Mouse (Mus musculus) kidney, postnatal 0 days (tissue): ENCODE data around the gene 2310011J03Rik. TPM values are rescaled to one million over a fixed set of nuclear protein-coding genes. Genes with fewer than 3 reads are reported as not detected.

ENCODE experiments used
- ATAC-seq: fragments of 200-750 bp; cut with Nextera tagmentation; replicated peaks from 2 replicates; pipeline ENCODE4 v1.8.0; 2017; ENCODE audit warnings: low read depth, moderate number of reproducible peaks, moderate TSS enrichment, moderate library complexity; ENCODE audit not compliant: low FRiP score
- DNase-seq: peaks from one replicate; pipeline ENCODE4 v3.0.0-alpha.2; 2016; ENCODE audit warnings: low spot score
- H3K27ac ChIP-seq: fragments of 300-500 bp; sonication (generic); 2 replicates; pipeline ENCODE4 v1.5.1; 2014; ENCODE audit warnings: mild to moderate bottlenecking
- H3K27me3 ChIP-seq: fragments of 300-500 bp; sonication (generic); 2 replicates; pipeline ENCODE4 v1.6.1; 2014; ENCODE audit warnings: low read length, mixed read lengths; ENCODE audit not compliant: insufficient read depth
- H3K36me3 ChIP-seq: fragments of 300-500 bp; sonication (generic); 2 replicates; pipeline ENCODE4 v1.6.1; 2014; ENCODE audit warnings: low read length, mixed read lengths; ENCODE audit not compliant: insufficient read depth
- H3K4me1 ChIP-seq: fragments of 300-500 bp; sonication (generic); replicated peaks from 2 replicates; pipeline ENCODE4 v1.6.1; 2014; ENCODE audit warnings: antibody characterized with exemption, low read length, mixed read lengths; ENCODE audit not compliant: insufficient read depth
- H3K4me2 ChIP-seq: fragments of 300-500 bp; sonication (generic); 2 replicates; pipeline ENCODE4 v1.6.1; 2014; ENCODE audit warnings: mild to moderate bottlenecking, low read length, moderate library complexity, mixed read lengths
- H3K4me3 ChIP-seq: fragments of 300-500 bp; sonication (generic); replicated peaks from 2 replicates; pipeline ENCODE4 v1.5.1; 2014; ENCODE audit warnings: low read depth, low read length
- H3K9ac ChIP-seq: fragments of 300-500 bp; sonication (generic); 2 replicates; pipeline ENCODE4 v1.6.1; 2014; ENCODE audit warnings: low read depth, low read length
- H3K9me3 ChIP-seq: fragments of 300-500 bp; sonication (generic); replicated peaks from 2 replicates; pipeline ENCODE4 v1.6.1; 2016; ENCODE audit warnings: low read length, inconsistent platforms, mixed read lengths
- CTCF ChIP-seq: IDR thresholded peaks from 2 replicates; pipeline ENCODE4 v1.5.1; 2016; ENCODE audit warnings: antibody characterized with exemption, low read depth, mild to moderate bottlenecking, moderate library complexity
- WGBS: fragments of 180-500 bp; shearing (Covaris S2); extraction: QIAGEN DNeasy Blood & Tissue Kit; methylation state at CpG from one replicate; pipeline ENCODE4 v1.1.7; 2014; 5-methylcytosine and 5-hydroxymethylcytosine counted together
- polyA plus RNA-seq: library from polyadenylated mRNA; unstranded; fragments of >200 nt; fragmentation: Nextera tagmentation; extraction: Ambion mirVana; gene quantifications from 2 replicates; pipeline ENCODE4 v1.2.1, GENCODE M21; 2015

2310011J03Rik gene
- polyA plus RNA-seq: 52.2 and 53.6 TPM in 2 replicates

DNA sequence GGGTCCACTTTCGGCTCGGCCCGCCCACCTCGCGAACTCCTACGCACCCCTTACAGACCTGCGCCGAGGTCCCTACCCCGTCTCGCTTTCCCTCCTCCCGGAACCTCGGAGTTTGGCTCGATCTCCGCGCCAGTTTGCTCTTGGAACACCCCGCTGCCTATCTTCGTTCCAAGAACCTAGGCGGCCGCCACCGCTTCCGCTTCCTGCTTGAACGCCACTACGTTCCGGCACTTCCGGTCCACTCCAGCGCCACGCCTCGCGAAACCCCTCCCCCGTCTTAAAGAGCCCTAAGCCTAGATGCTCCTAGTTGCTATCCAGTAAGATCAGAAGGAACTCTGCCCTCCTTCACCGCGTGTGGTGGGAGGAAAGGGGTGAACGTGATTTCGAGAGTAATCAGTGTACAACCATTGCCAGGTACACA is at the start of gene 2310011J03Rik:
Gene 2310011J03Rik (minus strand): TSS at position 198 of the 421 bp plus-strand sequence.
- H3K9ac ChIP-seq: peak within 1 kb of the TSS; percentile 79
- under 1% methylated on average over 34 of the region's 34 CpGs for WGBS
- H3K4me1 ChIP-seq: peaks cover 20% of the 10 kb centered on the region
- no peaks in the 10 kb centered on the region for H3K9me3 ChIP-seq
- ATAC-seq: peak; percentile 23
- peak; percentile 98 for DNase-seq
- H3K4me3 ChIP-seq: peak within 1 kb of the TSS; percentile 73
- peaks cover 3% of the 10 kb centered on the region; the same call in 1 of the 2 replicates for H3K36me3 ChIP-seq
- H3K27ac ChIP-seq: peak within 1 kb of the TSS; percentile 76
- TF ChIP-seq CTCF: no peak
- H3K4me2 ChIP-seq: peak within 1 kb of the TSS; percentile 68
- H3K27me3 ChIP-seq: peaks cover 14% of the 10 kb centered on the region; the same call in 1 of the 2 replicates

DNA sequence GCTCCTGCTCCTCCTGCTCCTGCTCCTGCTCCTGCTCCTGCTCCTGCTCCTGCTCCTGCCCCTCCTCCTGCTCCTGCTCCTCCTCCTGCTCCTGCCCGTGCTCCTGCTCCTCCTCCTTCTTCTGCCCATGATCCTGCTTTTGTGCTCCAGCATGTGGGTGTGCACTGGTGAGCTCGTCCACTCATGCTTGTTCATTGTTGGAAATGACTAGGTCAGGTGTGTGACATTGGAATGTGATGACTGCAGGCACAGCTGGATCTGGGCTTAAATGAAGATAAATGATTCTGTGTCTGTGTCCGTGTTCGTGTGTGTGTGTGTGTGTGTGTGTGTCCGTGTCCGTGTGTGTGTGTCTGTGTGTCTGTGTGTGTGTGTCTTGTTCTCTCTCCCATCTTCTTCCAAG is 48.1 kb upstream of the 2310011J03Rik start:
- TF ChIP-seq CTCF: no peak
- Histone ChIP-seq H3K9me3 (no peaks in the 10 kb centered on the region), H3K9ac (no peak overlapping the region), H3K27me3 (no peaks in the 10 kb centered on the region), H3K4me1 (no peaks in the 10 kb centered on the region), H3K4me3 (no peak overlapping the region), H3K4me2 (no peak overlapping the region), H3K27ac (no peak overlapping the region), H3K36me3 (no peaks in the 10 kb centered on the region)
- no peak for DNase-seq
- WGBS: 92% methylated on average over 6 of the region's 6 CpGs
- no peak for ATAC-seq

DNA sequence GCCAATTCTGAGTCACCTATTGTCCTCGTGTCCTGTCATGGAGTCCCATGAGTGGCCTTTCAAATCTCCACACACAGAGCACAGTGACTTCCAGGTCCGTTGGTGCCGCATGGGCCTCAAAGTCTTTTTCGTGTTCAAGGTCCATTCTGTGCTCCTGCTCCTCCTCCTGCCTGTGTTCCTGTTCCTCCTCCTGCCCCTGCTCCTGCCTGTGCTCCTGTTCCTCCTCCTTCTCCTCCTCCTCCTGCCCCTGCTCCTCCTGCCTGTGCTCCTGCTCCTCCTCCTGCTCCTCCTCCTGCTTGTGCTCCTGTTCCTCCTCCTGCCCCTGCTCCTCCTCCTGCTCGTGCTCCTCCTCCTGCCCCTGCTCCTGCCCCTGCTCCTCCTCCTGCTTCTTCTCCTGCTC is 47.6 kb upstream of the 2310011J03Rik start:
- ATAC-seq: no peak
- no peaks in the 10 kb centered on the region for H3K9me3 ChIP-seq
- H3K27ac ChIP-seq: no peak overlapping the region
- no peaks in the 10 kb centered on the region for H3K36me3 ChIP-seq
- H3K9ac ChIP-seq: no peak overlapping the region
- no peaks in the 10 kb centered on the region for H3K4me1 ChIP-seq
- H3K4me2 ChIP-seq: no peak overlapping the region
- WGBS: 31% methylated on average over 5 of the region's 5 CpGs
- DNase-seq: no peak
- no peak for TF ChIP-seq CTCF
- H3K27me3 ChIP-seq: no peaks in the 10 kb centered on the region
- H3K4me3 ChIP-seq: no peak overlapping the region

DNA sequence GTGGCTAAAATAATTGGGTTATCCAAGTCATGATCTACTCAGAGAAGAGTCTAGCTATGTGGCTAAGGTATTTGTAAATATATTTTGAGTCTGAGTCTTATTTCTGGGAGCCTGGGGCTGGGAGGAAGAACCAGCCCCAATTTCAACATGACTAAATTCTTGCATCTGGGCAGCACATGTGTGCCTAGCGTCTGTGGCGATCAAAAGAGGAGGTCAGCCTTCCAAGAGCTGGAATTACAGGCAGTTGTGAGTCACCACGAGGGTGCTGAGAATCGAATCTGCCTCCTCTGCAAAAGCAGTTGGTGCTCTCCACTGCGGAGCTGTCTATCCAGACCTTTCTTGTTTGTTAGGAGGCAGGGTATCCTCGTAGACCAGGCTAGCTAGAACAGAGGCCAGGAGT is 45.4 kb upstream of the 2310011J03Rik start:
- ATAC-seq: no peak
- no peaks in the 10 kb centered on the region for H3K36me3 ChIP-seq
- no peak overlapping the region for H3K4me2 ChIP-seq
- H3K27ac ChIP-seq: no peak overlapping the region
- 71% methylated on average over 6 of the region's 6 CpGs for WGBS
- no peak for TF ChIP-seq CTCF
- no peak for DNase-seq
- no peak overlapping the region for H3K4me3 ChIP-seq
- no peaks in the 10 kb centered on the region for H3K4me1 ChIP-seq
- no peak overlapping the region for H3K9ac ChIP-seq
- H3K9me3 ChIP-seq: no peaks in the 10 kb centered on the region
- H3K27me3 ChIP-seq: no peaks in the 10 kb centered on the region

DNA sequence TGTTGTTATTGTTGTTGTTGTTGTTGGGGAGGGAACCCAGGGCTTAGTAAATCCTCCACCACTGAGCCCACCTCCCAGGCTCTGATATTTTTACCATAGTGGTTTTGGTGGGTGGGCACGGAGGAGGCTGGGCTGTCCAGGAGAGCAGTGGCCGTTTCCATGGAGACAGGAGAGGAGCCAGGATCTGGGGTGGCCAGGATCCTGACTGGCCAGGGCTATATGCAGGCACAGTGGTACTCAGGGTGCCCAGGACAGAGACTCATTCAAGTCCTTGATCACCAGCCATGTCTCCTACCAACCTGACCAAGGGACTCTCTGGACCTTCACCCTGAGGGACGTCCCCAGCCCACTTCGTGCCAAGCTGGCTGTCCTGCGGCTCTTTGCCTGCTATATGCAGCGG is 43.4 kb upstream of the 2310011J03Rik start:
- H3K9me3 ChIP-seq: no peaks in the 10 kb centered on the region
- H3K36me3 ChIP-seq: no peaks in the 10 kb centered on the region
- H3K4me1 ChIP-seq: no peaks in the 10 kb centered on the region
- no peaks in the 10 kb centered on the region for H3K27me3 ChIP-seq
- H3K9ac ChIP-seq: no peak overlapping the region
- DNase-seq (no peak), ATAC-seq (no peak)
- H3K4me2 ChIP-seq: no peak overlapping the region
- H3K4me3 ChIP-seq: no peak overlapping the region
- no peak overlapping the region for H3K27ac ChIP-seq
- 25% methylated on average over 6 of the region's 6 CpGs for WGBS
- no peak for TF ChIP-seq CTCF

DNA sequence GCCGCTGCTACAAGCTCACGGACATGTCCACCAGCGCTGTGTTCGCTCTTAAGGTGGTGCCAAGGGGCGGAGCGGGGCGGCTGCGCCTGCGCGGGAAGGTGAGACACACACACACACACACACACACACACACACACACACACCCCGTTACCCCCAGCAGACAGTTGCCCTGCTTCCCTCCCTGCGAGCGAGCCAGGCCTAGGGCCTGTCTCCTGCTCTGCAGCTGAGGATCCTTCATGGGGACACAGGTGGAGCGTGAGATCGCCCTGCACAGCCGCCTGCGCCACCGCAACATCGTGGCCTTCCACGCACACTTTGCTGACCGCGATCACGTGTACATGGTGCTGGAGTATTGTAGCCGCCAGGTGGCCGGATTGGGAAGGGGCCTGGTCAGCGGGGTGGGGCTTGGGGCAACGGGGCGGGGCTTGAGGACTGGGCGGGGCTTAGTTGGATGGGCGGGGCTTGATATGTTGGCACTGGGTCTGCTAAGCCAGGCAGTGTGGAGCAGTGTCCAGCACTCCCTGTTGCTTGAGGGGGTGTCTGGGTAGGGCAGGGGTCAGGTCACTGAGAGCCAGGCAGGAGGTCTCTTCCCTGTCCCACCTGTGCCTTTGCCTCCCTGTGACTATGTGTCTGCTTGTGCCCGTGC is 37.8 kb upstream of the 2310011J03Rik start:
- Histone ChIP-seq H3K27me3 (peaks cover 32% of the 10 kb centered on the region), H3K27ac (no peak overlapping the region), H3K9me3 (no peaks in the 10 kb centered on the region), H3K4me3 (no peak overlapping the region), H3K4me1 (peaks cover 13% of the 10 kb centered on the region; the same call in 1 of the 2 replicates), H3K4me2 (peak overlapping the region; percentile 42), H3K9ac (0 out of 2 replicates have a peak overlapping the region, but pooled peaks have one; percentile 23), H3K36me3 (no peaks in the 10 kb centered on the region)
- ATAC-seq: peak; percentile 55
- DNase-seq: no peak
- peak; percentile 48 for TF ChIP-seq CTCF
- 5% methylated on average over 31 of the region's 31 CpGs for WGBS
